Mouse (Mus musculus) forebrain, embryonic 11.5 days (tissue): ENCODE data around the gene Ifnz. TPM values are rescaled to one million over a fixed set of nuclear protein-coding genes. Genes with fewer than 3 reads are reported as not detected.
A peak's percentile ranks its signal among the peaks of the same experiment; 100 is the strongest.
"Not testable (repeated sequence)": the region's sequence is repeated elsewhere in the genome, so short reads cannot be mapped to it uniquely, and the experiment has no call there.

Experiments used
- ATAC-seq: fragments of 200-750 bp; cut with Nextera tagmentation; replicated peaks from 2 replicates; pipeline ENCODE4 v1.8.0; 2017; ENCODE audit warnings: moderate TSS enrichment; ENCODE audit not compliant: low FRiP score
- DNase-seq: peaks from one replicate; pipeline ENCODE4 v3.0.0-alpha.2; 2017; ENCODE audit warnings: low spot score
- H3K27ac ChIP-seq: fragments of 300-500 bp; sonication (generic); 2 replicates; pipeline ENCODE4 v1.5.1; 2014; ENCODE audit warnings: low read depth, low read length
- H3K27me3 ChIP-seq: fragments of 300-500 bp; sonication (generic); 2 replicates; pipeline ENCODE4 v1.6.1; 2014; ENCODE audit warnings: mild to moderate bottlenecking, low read length, mixed read lengths; ENCODE audit not compliant: control insufficient read depth, insufficient read depth
- H3K36me3 ChIP-seq: fragments of 300-500 bp; sonication (generic); 2 replicates; pipeline ENCODE4 v1.6.1; 2014; ENCODE audit warnings: mild to moderate bottlenecking, low read length, moderate library complexity, mixed read lengths; ENCODE audit not compliant: control insufficient read depth, insufficient read depth
- H3K4me1 ChIP-seq: fragments of 300-500 bp; sonication (generic); replicated peaks from 2 replicates; pipeline ENCODE4 v1.6.1; 2014; ENCODE audit warnings: low read length, mixed read lengths; ENCODE audit not compliant: control insufficient read depth, insufficient read depth
- H3K4me2 ChIP-seq: fragments of 300-500 bp; sonication (generic); 2 replicates; pipeline ENCODE4 v1.6.1; 2014; ENCODE audit warnings: low read depth, mild to moderate bottlenecking, low read length, moderate library complexity, mixed read lengths; ENCODE audit not compliant: severe bottlenecking
- H3K4me3 ChIP-seq: fragments of 300-500 bp; sonication (generic); 2 replicates; pipeline ENCODE4 v1.5.1; 2014; ENCODE audit warnings: low read depth, low read length
- H3K9ac ChIP-seq: fragments of 300-500 bp; sonication (generic); 2 replicates; pipeline ENCODE4 v1.6.1; 2014; ENCODE audit warnings: low read length
- H3K9me3 ChIP-seq: fragments of 300-500 bp; sonication (generic); 2 replicates; pipeline ENCODE4 v1.6.1; 2016; ENCODE audit warnings: low read length, mixed read lengths; ENCODE audit not compliant: control insufficient read depth
- WGBS: fragments of 180-500 bp; shearing (Covaris S2); extraction: QIAGEN DNeasy Blood & Tissue Kit; methylation state at CpG from one replicate; pipeline ENCODE4 v1.1.7; 2014; 5-methylcytosine and 5-hydroxymethylcytosine counted together
- polyA plus RNA-seq: library from polyadenylated mRNA; unstranded; fragments of >200 nt; fragmentation: Nextera tagmentation; extraction: Ambion mirVana; gene quantifications from 2 replicates; pipeline ENCODE4 v1.2.1, GENCODE M21; 2014

The Ifnz gene
- polyA plus RNA-seq, 1 experiment from 2014 or later: not detected

GRCm38 (mm10) chr4:88756581-88757513 lies 25.1 kb upstream of the Ifnz start:
- not testable (repeated sequence) for ATAC-seq, H3K4me1 ChIP-seq, H3K27me3 ChIP-seq, H3K36me3 ChIP-seq, H3K9me3 ChIP-seq
- 12% methylated on average over 28 of the region's 31 CpGs for WGBS
- Histone ChIP-seq H3K27ac (peak overlapping the region; percentile 41; the same call in 1 of the 2 replicates), H3K4me3 (peak overlapping the region; percentile 35), H3K4me2 (peak overlapping the region; percentile 65), H3K9ac (peak overlapping the region; percentile 60)
- peak; percentile 56 for DNase-seq

GRCm38 (mm10) chr4:88757628-88758031 lies 24.3 kb upstream of the Ifnz start:
- Histone ChIP-seq H3K27ac (peak overlapping the region; percentile 41; the same call in 1 of the 2 replicates), H3K9ac (peak overlapping the region; percentile 60), H3K4me2 (peak overlapping the region; percentile 65), H3K4me3 (peak overlapping the region; percentile 35)
- ATAC-seq: peak; percentile 100
- H3K27me3 ChIP-seq, H3K36me3 ChIP-seq, H3K9me3 ChIP-seq, H3K4me1 ChIP-seq: not testable (repeated sequence)
- 0% methylated on average over 16 of the region's 21 CpGs for WGBS
- peak; percentile 86 for DNase-seq

GRCm38 (mm10) chr4:88758751-88759150 lies 23.2 kb upstream of the Ifnz start:
- not testable (repeated sequence) for H3K36me3 ChIP-seq, H3K4me3 ChIP-seq, H3K27ac ChIP-seq, H3K4me2 ChIP-seq, H3K27me3 ChIP-seq, ATAC-seq, DNase-seq, H3K9ac ChIP-seq, H3K9me3 ChIP-seq, H3K4me1 ChIP-seq
- 85% methylated on average over 8 of the region's 9 CpGs for WGBS

- H3K36me3 ChIP-seq, H3K4me1 ChIP-seq, H3K27me3 ChIP-seq, H3K9ac ChIP-seq, DNase-seq, H3K9me3 ChIP-seq, ATAC-seq, H3K27ac ChIP-seq: not testable (repeated sequence)
- Histone ChIP-seq H3K4me3 (peak within 1 kb of the TSS; percentile 14; the same call in 1 of the 2 replicates), H3K4me2 (peak within 1 kb of the TSS; percentile 46; the same call in 1 of the 2 replicates)
- WGBS: 24% methylated on average over 6 of the region's 14 CpGs
Measured at GRCm38 (mm10) chr4:88759610-88760268, 22.2 kb upstream of the Ifnz start, which contains the start of gene Gm13283. Gene Gm13283 (plus strand): TSS chr4:88760119.

GRCm38 (mm10) chr4:88760431-88760830 lies 21.5 kb upstream of the Ifnz start:
- 2% methylated on average over 17 of the region's 28 CpGs for WGBS
- ATAC-seq, H3K27ac ChIP-seq, H3K27me3 ChIP-seq, H3K9ac ChIP-seq, H3K36me3 ChIP-seq, H3K9me3 ChIP-seq, H3K4me1 ChIP-seq: not testable (repeated sequence)
- DNase-seq: peak; percentile 81
- Histone ChIP-seq H3K4me3 (peak overlapping the region; percentile 14; the same call in 1 of the 2 replicates), H3K4me2 (peak overlapping the region; percentile 46; the same call in 1 of the 2 replicates)

GRCm38 (mm10) chr4:88761776-88762175 lies 20.2 kb upstream of the Ifnz start:
- H3K9me3 ChIP-seq, ATAC-seq, H3K4me1 ChIP-seq, H3K27me3 ChIP-seq, H3K4me3 ChIP-seq, H3K4me2 ChIP-seq, H3K9ac ChIP-seq, H3K36me3 ChIP-seq, H3K27ac ChIP-seq, DNase-seq: not testable (repeated sequence)
- 84% methylated on average over 6 of the region's 8 CpGs for WGBS

- not testable (repeated sequence) for ATAC-seq, H3K27ac ChIP-seq, H3K4me1 ChIP-seq, H3K9me3 ChIP-seq, H3K4me3 ChIP-seq, DNase-seq, H3K9ac ChIP-seq, H3K4me2 ChIP-seq, H3K27me3 ChIP-seq, H3K36me3 ChIP-seq
- WGBS: 53% methylated on average over 8 of the region's 9 CpGs
Measured at GRCm38 (mm10) chr4:88762341-88762740, 19.6 kb upstream of the Ifnz start.

- not testable (repeated sequence) for H3K9ac ChIP-seq, H3K27me3 ChIP-seq, H3K27ac ChIP-seq, H3K36me3 ChIP-seq, H3K9me3 ChIP-seq, ATAC-seq, H3K4me1 ChIP-seq
- Histone ChIP-seq H3K4me3 (peak overlapping the region; percentile 26), H3K4me2 (peak overlapping the region; percentile 47)
- 3% methylated on average over 19 of the region's 42 CpGs for WGBS
- DNase-seq: peak; percentile 77
Measured at GRCm38 (mm10) chr4:88763384-88764018, 18.4 kb upstream of the Ifnz start.
